Comparison of ENCODE assay signal across 8 mouse cellular contexts in genomic region chr6:99204052-99204779, GRCm38 (mm10).
DNase-seq lines count a peak whose midpoint lies in the region; ATAC-seq and TF ChIP-seq lines count a peak whose summit lies in the region.

No protein-coding gene starts in this region.

- no peaks in the 10 kb centered on the region for H3K36me3 ChIP-seq in embryonic facial prominence, embryonic 15.5 days
- no peaks in the 10 kb centered on the region for H3K36me3 ChIP-seq in hindbrain, postnatal 0 days (ENCODE audit: insufficient read depth, low read length)
- H3K36me3 ChIP-seq in midbrain, embryonic 16.5 days (ENCODE audit: control insufficient read depth, insufficient read depth, low read length) = no peaks in the 10 kb centered on the region

- TF ChIP-seq CTCF in gastrocnemius, adult 2 months (IDR thresholded peaks at IDR 0.05) = no peak
- TF ChIP-seq CTCF in hindbrain, postnatal 0 days (IDR thresholded peaks at IDR 0.05; ENCODE audit: low read depth) = no peak
- TF ChIP-seq CTCF in layer of hippocampus, adult 2 months (conservative IDR thresholded peaks at IDR 0.05) = no peak
- TF ChIP-seq CTCF in left cerebral cortex, adult 2 months (IDR thresholded peaks at IDR 0.05) = no peak

- ATAC-seq in embryonic facial prominence, embryonic 15.5 days (ENCODE audit: insufficient number of reproducible peaks, low FRiP score, low TSS enrichment, low read depth) = no peak
- ATAC-seq in hindbrain, postnatal 0 days = no peak
- no peak for ATAC-seq in midbrain, embryonic 16.5 days

- no peaks in the 10 kb centered on the region for H3K9me3 ChIP-seq in embryonic facial prominence, embryonic 15.5 days (replicated peaks)
- H3K9me3 ChIP-seq in hindbrain, postnatal 0 days (ENCODE audit: low read length) = no peaks in the 10 kb centered on the region
- no peaks in the 10 kb centered on the region for H3K9me3 ChIP-seq in midbrain, embryonic 16.5 days (replicated peaks; ENCODE audit: control insufficient read depth, low read length, poor library complexity, severe bottlenecking)

- H3K4me3 ChIP-seq in gastrocnemius, adult 2 months = peak overlapping the region; percentile 56
- peak overlapping the region; percentile 23 for H3K4me3 ChIP-seq in embryonic facial prominence, embryonic 15.5 days (replicated peaks)
- H3K4me3 ChIP-seq in hindbrain, postnatal 0 days (ENCODE audit: low read length) = no peak overlapping the region
- no peak overlapping the region for H3K4me3 ChIP-seq in midbrain, embryonic 16.5 days (ENCODE audit: low read depth, low read length)
- no peak overlapping the region for H3K4me3 ChIP-seq in layer of hippocampus, adult 2 months
- no peak overlapping the region for H3K4me3 ChIP-seq in left cerebral cortex, adult 2 months

- no peak for DNase-seq in gastrocnemius, adult 2 months
- no peak for DNase-seq in gastrocnemius, postnatal 4 days (ENCODE audit: low spot score in 2 of 2)
- peak; percentile 16 for DNase-seq in hindbrain, postnatal 0 days (ENCODE audit: low spot score)
- DNase-seq in c-Kit-positive CD71-positive TER-119-positive erythroid progenitor cells, embryonic 14.5 days (ENCODE audit: low spot score) = no peak
- no peak for DNase-seq in layer of hippocampus, adult 2 months (ENCODE audit: low spot score in 2 of 2)
- no peak for DNase-seq in left cerebral cortex, adult 2 months (ENCODE audit: extremely low spot score in 1 of 2, low spot score in 2 of 2)

- H3K27ac ChIP-seq in gastrocnemius, adult 2 months = peak overlapping the region; percentile 38; the same call in 1 of the 2 replicates
- H3K27ac ChIP-seq in embryonic facial prominence, embryonic 15.5 days (replicated peaks) = no peak overlapping the region
- H3K27ac ChIP-seq in hindbrain, postnatal 0 days = no peak overlapping the region
- H3K27ac ChIP-seq in midbrain, embryonic 16.5 days (ENCODE audit: low read length) = no peak overlapping the region
- no peak overlapping the region for H3K27ac ChIP-seq in layer of hippocampus, adult 2 months
- no peak overlapping the region for H3K27ac ChIP-seq in left cerebral cortex, adult 2 months

- peaks cover 43% of the 10 kb centered on the region for H3K4me1 ChIP-seq in embryonic facial prominence, embryonic 15.5 days
- H3K4me1 ChIP-seq in hindbrain, postnatal 0 days (ENCODE audit: insufficient read depth, low read length) = 0 out of 2 replicates have a peak, but pooled peaks cover 16% of the 10 kb centered on the region
- peaks cover 39% of the 10 kb centered on the region for H3K4me1 ChIP-seq in midbrain, embryonic 16.5 days (ENCODE audit: control insufficient read depth, insufficient read depth, low read length)

- H3K4me2 ChIP-seq in embryonic facial prominence, embryonic 15.5 days (replicated peaks) = peak overlapping the region; percentile 39
- peak overlapping the region; percentile 40 for H3K4me2 ChIP-seq in hindbrain, postnatal 0 days (ENCODE audit: low read depth, low read length)
- peak overlapping the region; percentile 11 for H3K4me2 ChIP-seq in midbrain, embryonic 16.5 days (ENCODE audit: low read length)

- peaks cover 2% of the 10 kb centered on the region; the same call in 1 of the 2 replicates for H3K27me3 ChIP-seq in embryonic facial prominence, embryonic 15.5 days
- H3K27me3 ChIP-seq in hindbrain, postnatal 0 days (ENCODE audit: insufficient read depth, low read length) = no peaks in the 10 kb centered on the region; the same call in 1 of the 2 replicates
- peaks cover 5% of the 10 kb centered on the region for H3K27me3 ChIP-seq in midbrain, embryonic 16.5 days (ENCODE audit: control insufficient read depth, insufficient read depth, low read depth, low read length)

- H3K9ac ChIP-seq in embryonic facial prominence, embryonic 15.5 days = no peak overlapping the region
- no peak overlapping the region for H3K9ac ChIP-seq in hindbrain, postnatal 0 days (replicated peaks; ENCODE audit: low read length)
- H3K9ac ChIP-seq in midbrain, embryonic 16.5 days (ENCODE audit: low read depth, low read length) = no peak overlapping the region

- intact Hi-C loops in gastrocnemius, adult 2 months (cut with DNase I) = no loop called here
- intact Hi-C loops in left cerebral cortex, adult 2 months (cut with DNase I) = no loop called here

- WGBS in embryonic facial prominence, embryonic 15.5 days = 2% methylated on average over 14 of the region's 14 CpGs
- 10% methylated on average over 14 of the region's 14 CpGs for WGBS in hindbrain, postnatal 0 days
- under 1% methylated on average over 14 of the region's 14 CpGs for WGBS in midbrain, embryonic 16.5 days

Comparison
In these comparisons a context has a peak if more than half of its experiments do, and no peak if none do; other contexts are left out.
1. H3K4me3 ChIP-seq: peak in gastrocnemius, adult 2 months (single experiment) and embryonic facial prominence, embryonic 15.5 days (single experiment); none in hindbrain, postnatal 0 days (single experiment), midbrain, embryonic 16.5 days (single experiment), layer of hippocampus, adult 2 months (single experiment) and left cerebral cortex, adult 2 months (single experiment).
2. Peak in every context shown above with its lines, with median percentiles within 50 percentile points of each other: H3K4me2 ChIP-seq.